ENCODE assay signal across 21 mouse cellular contexts in genomic region chr19:36958331-36958730, GRCm38 (mm10).
"Had no signal": no experiment of that assay in that cellular context is flagged by ENCODE, and none has a peak within 500 bp of the region (broad histone marks: within the 10 kb centered on the region; RNA-seq: fewer than 3 reads in every experiment).

No protein-coding gene starts in this region.

- H3K4me3 ChIP-seq: lung, embryonic 15.5 days; midbrain, embryonic 10.5 days; midbrain, embryonic 12.5 days; myocyte; neural tube, embryonic 13.5 days; neural tube, embryonic 15.5 days had no signal

- H3K9ac ChIP-seq: liver, postnatal 0 days; lung, embryonic 15.5 days; midbrain, embryonic 12.5 days; neural tube, embryonic 13.5 days; neural tube, embryonic 15.5 days had no signal

- H3K9me3 ChIP-seq: lung, embryonic 15.5 days; midbrain, embryonic 10.5 days; midbrain, embryonic 12.5 days; neural tube, embryonic 13.5 days; neural tube, embryonic 15.5 days had no signal

- H3K4me2 ChIP-seq: lung, embryonic 15.5 days; midbrain, embryonic 12.5 days; neural tube, embryonic 13.5 days; neural tube, embryonic 15.5 days had no signal

- DNase-seq: liver, postnatal 0 days; lung, adult 2 months; lung, postnatal 14 days; lung, postnatal 36 days; midbrain, embryonic 14.5 days; retina, postnatal 1 day; right cerebral cortex, adult 18-20 months; right cerebral cortex, postnatal 25 days; right cerebral cortex, postnatal 4 days; spleen, adult 18-20 months; thymus, adult 18-20 months; thymus, postnatal 25 days; thymus, postnatal 4 days had no signal

- H3K4me1 ChIP-seq: lung, embryonic 15.5 days; midbrain, embryonic 12.5 days; neural tube, embryonic 13.5 days; neural tube, embryonic 15.5 days had no signal

- ATAC-seq: liver, postnatal 0 days; lung, postnatal 0 days; midbrain, embryonic 16.5 days had no signal

- H3K27me3 ChIP-seq: lung, embryonic 15.5 days; midbrain, embryonic 12.5 days; neural tube, embryonic 13.5 days; neural tube, embryonic 15.5 days had no signal

- H3K27ac ChIP-seq: lung, embryonic 15.5 days; midbrain, embryonic 10.5 days; midbrain, embryonic 12.5 days; neural tube, embryonic 13.5 days; neural tube, embryonic 15.5 days had no signal
